Mouse (Mus musculus): ENCODE data around the gene Cxcl15.

GRCm38 (mm10) chr5:90753934-90754333 is 40.4 kb upstream of the Cxcl15 start:
- no peak for TF ChIP-seq CTCF (IDR thresholded peaks at IDR 0.05; ENCODE audit: insufficient read depth, low read depth, low read length)
- no peak for TF ChIP-seq POLR2A (IDR thresholded peaks at IDR 0.05; ENCODE audit: insufficient read depth, low read depth, low read length)
